Mouse (Mus musculus) common myeloid progenitor, adult 5-6 weeks (primary cell): ENCODE results near the gene Mien1. TPM values are rescaled to one million over a fixed set of nuclear protein-coding genes. Genes with fewer than 3 reads are reported as not detected.
A peak's percentile ranks its signal among the peaks of the same experiment; 100 is the strongest.

ENCODE experiments used
- ATAC-seq: replicated peaks from 2 replicates; pipeline ENCODE4 v1.8.0; 2016; ENCODE audit warnings: low read depth, mild to moderate bottlenecking, moderate TSS enrichment, inconsistent platforms; ENCODE audit not compliant: poor library complexity, severe bottlenecking
- total RNA-seq: library from RNA; stranded (forward); fragments of 200-1000, 187-1606 nt; gene quantifications from 2 replicates; pipeline ENCODE4 v1.2.3, GENCODE M21; 2017

The Mien1 gene
- total RNA-seq, 1 experiment from 2014 or later, result 24.4 TPM

GRCm38 (mm10) chr11:98435723-98436122 lies 3.1 kb downstream of the Mien1 start:
- ATAC-seq, result no peak

- ATAC-seq, result no peak
Observed at GRCm38 (mm10) chr11:98431743-98432502, 6.9 kb downstream of the Mien1 start.

GRCm38 (mm10) chr11:98428436-98428835 lies 10.4 kb downstream of the Mien1 start:
- no peak for ATAC-seq

- ATAC-seq, result no peak
Observed at GRCm38 (mm10) chr11:98426592-98426991, 12.2 kb downstream of the Mien1 start.

- no peak for ATAC-seq
Observed at GRCm38 (mm10) chr11:98418939-98419547, 19.7 kb downstream of the Mien1 start.

- no peak for ATAC-seq
Observed at GRCm38 (mm10) chr11:98418273-98418672, 20.5 kb downstream of the Mien1 start.

GRCm38 (mm10) chr11:98417074-98417473 lies 21.7 kb downstream of the Mien1 start:
- no peak for ATAC-seq

GRCm38 (mm10) chr11:98414162-98414561 lies 24.6 kb downstream of the Mien1 start:
- 0 out of 2 replicates have a peak, but pooled peaks have one; percentile 5 for ATAC-seq

- ATAC-seq, result no peak
Observed at GRCm38 (mm10) chr11:98413731-98414130, 25.1 kb downstream of the Mien1 start.

GRCm38 (mm10) chr11:98412797-98413301 lies 25.9 kb downstream of the Mien1 start:
- no peak for ATAC-seq

- no peak for ATAC-seq
Observed at GRCm38 (mm10) chr11:98412273-98412796, 26.5 kb downstream of the Mien1 start, which contains the start of gene Erbb2. Gene Erbb2, plus strand, starts transcription at chr11:98412470.

- no peak for ATAC-seq
Observed at GRCm38 (mm10) chr11:98409341-98409822, 29.4 kb downstream of the Mien1 start.

- no peak for ATAC-seq
Observed at GRCm38 (mm10) chr11:98408872-98409271, 29.9 kb downstream of the Mien1 start.

- no peak for ATAC-seq
Observed at GRCm38 (mm10) chr11:98406621-98407020, 32.2 kb downstream of the Mien1 start.

GRCm38 (mm10) chr11:98400816-98401215 lies 38.0 kb downstream of the Mien1 start:
- ATAC-seq, result no peak

- ATAC-seq, result peak; percentile 89
Observed at GRCm38 (mm10) chr11:98400161-98400726, 38.5 kb downstream of the Mien1 start, which contains the start of gene Pgap3. Gene Pgap3, minus strand, starts transcription at chr11:98400490.

- ATAC-seq, result no peak
Observed at GRCm38 (mm10) chr11:98397946-98398345, 40.8 kb downstream of the Mien1 start.

GRCm38 (mm10) chr11:98395041-98395440 lies 43.8 kb downstream of the Mien1 start:
- ATAC-seq, result no peak

GRCm38 (mm10) chr11:98394301-98394700 lies 44.5 kb downstream of the Mien1 start:
- ATAC-seq, result no peak

- peak; percentile 71 for ATAC-seq
Observed at GRCm38 (mm10) chr11:98393317-98393716, 45.5 kb downstream of the Mien1 start.
